Mouse (Mus musculus) ES-E14 (cell line): ENCODE results near the gene Exoc3l2.

ENCODE experiments used
- CHD2 ChIP-seq: IDR thresholded peaks from 2 replicates; pipeline ENCODE4 v1.6.1; 2014; ENCODE audit warnings: mild to moderate bottlenecking, low read depth, low read length, inconsistent platforms
- HCFC1 ChIP-seq: IDR thresholded peaks from 2 replicates; pipeline ENCODE4 v1.6.1; 2012; ENCODE audit warnings: low read length, inconsistent platforms, borderline replicate concordance; ENCODE audit not compliant: insufficient read depth
- MAFK ChIP-seq: IDR thresholded peaks from 2 replicates; pipeline ENCODE4 v1.6.1; 2014; ENCODE audit warnings: mild to moderate bottlenecking, low read depth, low read length, inconsistent platforms; ENCODE audit not compliant: insufficient read depth
- ZC3H11A ChIP-seq: IDR thresholded peaks from 2 replicates; pipeline ENCODE4 v1.6.1; 2012; ENCODE audit warnings: low read depth, mild to moderate bottlenecking, inconsistent platforms, low read length, borderline replicate concordance
- ZNF384 ChIP-seq: IDR thresholded peaks from 2 replicates; pipeline ENCODE4 v1.6.1; 2012; ENCODE audit warnings: low read depth, low read length, inconsistent platforms

GRCm38 (mm10) chr7:19460500-19460899 lies 2.6 kb upstream of the Exoc3l2 start:
- TF ChIP-seq MAFK = no peak
- TF ChIP-seq ZC3H11A = no peak
- TF ChIP-seq HCFC1 = no peak
- TF ChIP-seq ZNF384 = no peak
- no peak for TF ChIP-seq CHD2
